Mouse (Mus musculus) kidney, embryonic 14.5 days (tissue): ENCODE results near the gene Prdx4. TPM values are rescaled to one million over a fixed set of nuclear protein-coding genes. Genes with fewer than 3 reads are reported as not detected.
"Not testable (repeated sequence)": the region's sequence is repeated elsewhere in the genome, so short reads cannot be mapped to it uniquely, and the experiment has no call there.

Experiments used
- ATAC-seq: fragments of 200-750 bp; cut with Nextera tagmentation; 2 replicates; pipeline ENCODE4 v1.8.0; 2017; ENCODE audit warnings: moderate number of reproducible peaks, mild to moderate bottlenecking, moderate TSS enrichment, moderate library complexity; ENCODE audit not compliant: low FRiP score, low TSS enrichment
- H3K27ac ChIP-seq: fragments of 300-500 bp; sonication (generic); 2 replicates; pipeline ENCODE4 v1.5.1; 2014; ENCODE audit warnings: low read depth, mild to moderate bottlenecking, low read length, moderate library complexity, mixed read lengths
- H3K27me3 ChIP-seq: fragments of 300-500 bp; sonication (generic); 2 replicates; pipeline ENCODE4 v1.6.1; 2014; ENCODE audit warnings: mild to moderate bottlenecking, low read length; ENCODE audit not compliant: control insufficient read depth, insufficient read depth
- H3K36me3 ChIP-seq: fragments of 300-500 bp; sonication (generic); 2 replicates; pipeline ENCODE4 v1.6.1; 2014; ENCODE audit warnings: low read length, mixed read lengths; ENCODE audit not compliant: control insufficient read depth, insufficient read depth
- H3K4me1 ChIP-seq: fragments of 300-500 bp; sonication (generic); 2 replicates; pipeline ENCODE4 v1.6.1; 2014; ENCODE audit warnings: low read length, mixed read lengths; ENCODE audit not compliant: control insufficient read depth, insufficient read depth
- H3K4me2 ChIP-seq: fragments of 300-500 bp; sonication (generic); replicated peaks from 2 replicates; pipeline ENCODE4 v1.6.1; 2014; ENCODE audit warnings: low read depth, mild to moderate bottlenecking, low read length
- H3K4me3 ChIP-seq: fragments of 300-500 bp; sonication (generic); 2 replicates; pipeline ENCODE4 v1.5.1; 2014; ENCODE audit warnings: mild to moderate bottlenecking, low read length
- H3K9ac ChIP-seq: fragments of 300-500 bp; sonication (generic); 2 replicates; pipeline ENCODE4 v1.6.1; 2014; ENCODE audit warnings: low read depth, mild to moderate bottlenecking, low read length, moderate library complexity
- H3K9me3 ChIP-seq: fragments of 300-500 bp; sonication (generic); 2 replicates; pipeline ENCODE4 v1.6.1; 2016; ENCODE audit warnings: low read length; ENCODE audit not compliant: control insufficient read depth
- WGBS: fragments of 180-500 bp; shearing (Covaris S2); extraction: QIAGEN DNeasy Blood & Tissue Kit; methylation state at CpG from one replicate; pipeline ENCODE4 v1.1.7; 2014; 5-methylcytosine and 5-hydroxymethylcytosine counted together
- polyA plus RNA-seq: library from polyadenylated mRNA; unstranded; fragments of >200 nt; fragmentation: Nextera tagmentation; extraction: Ambion mirVana; gene quantifications from 2 replicates; pipeline ENCODE4 v1.2.1, GENCODE M21; 2014

Prdx4 gene
- polyA plus RNA-seq, result 302 and 365 TPM in 2 replicates

GRCm38 (mm10) chrX:155340654-155341053, at the start of gene Prdx4:
TSS of gene Prdx4 (minus strand) at chrX:155340754.
- no peak for ATAC-seq
- H3K9ac ChIP-seq, result no peak within 1 kb of the TSS
- no peak within 1 kb of the TSS for H3K4me2 ChIP-seq
- H3K36me3 ChIP-seq, result no peaks in the 10 kb centered on the region
- no peaks in the 10 kb centered on the region for H3K27me3 ChIP-seq
- no peaks in the 10 kb centered on the region for H3K4me1 ChIP-seq
- H3K4me3 ChIP-seq, result no peak within 1 kb of the TSS
- H3K27ac ChIP-seq, result no peak within 1 kb of the TSS
- H3K9me3 ChIP-seq, result no peaks in the 10 kb centered on the region

GRCm38 (mm10) chrX:155376538-155376937, 36.0 kb upstream of the Prdx4 start:
- Histone ChIP-seq H3K4me1 (no peaks in the 10 kb centered on the region), H3K4me2 (no peak overlapping the region), H3K4me3 (no peak overlapping the region), H3K36me3 (no peaks in the 10 kb centered on the region), H3K9me3 (no peaks in the 10 kb centered on the region), H3K27me3 (no peaks in the 10 kb centered on the region), H3K9ac (no peak overlapping the region), H3K27ac (no peak overlapping the region)
- no peak for ATAC-seq
- 19% methylated on average over 2 of the region's 2 CpGs for WGBS

- no peak overlapping the region for H3K4me2 ChIP-seq
- no peak overlapping the region for H3K27ac ChIP-seq
- no peaks in the 10 kb centered on the region for H3K9me3 ChIP-seq
- H3K4me1 ChIP-seq, result no peaks in the 10 kb centered on the region
- no peaks in the 10 kb centered on the region for H3K36me3 ChIP-seq
- H3K27me3 ChIP-seq, result no peaks in the 10 kb centered on the region
- no peak for ATAC-seq
- no peak overlapping the region for H3K4me3 ChIP-seq
- H3K9ac ChIP-seq, result no peak overlapping the region
- WGBS, result 32% methylated on average over 1 of the region's 1 CpGs
These were observed 34.9 kb upstream of the Prdx4 start for GRCm38 (mm10) chrX:155375458-155375857.

GRCm38 (mm10) chrX:155370110-155370509, 29.6 kb upstream of the Prdx4 start:
- H3K36me3 ChIP-seq, H3K9ac ChIP-seq, H3K4me2 ChIP-seq, H3K9me3 ChIP-seq, H3K4me1 ChIP-seq, H3K27me3 ChIP-seq, ATAC-seq, H3K4me3 ChIP-seq, H3K27ac ChIP-seq: not testable (repeated sequence)
- 62% methylated on average over 3 of the region's 3 CpGs for whole genome bisulfite sequencing

- no peak for ATAC-seq
- Histone ChIP-seq H3K4me1 (no peaks in the 10 kb centered on the region), H3K9me3 (no peaks in the 10 kb centered on the region), H3K27ac (no peak overlapping the region), H3K4me3 (no peak overlapping the region), H3K4me2 (no peak overlapping the region), H3K36me3 (no peaks in the 10 kb centered on the region), H3K9ac (no peak overlapping the region), H3K27me3 (no peaks in the 10 kb centered on the region)
- WGBS, result 52% methylated on average over 2 of the region's 2 CpGs
These were observed 24.5 kb upstream of the Prdx4 start for GRCm38 (mm10) chrX:155365095-155365494.

GRCm38 (mm10) chrX:155346249-155346648, 5.7 kb upstream of the Prdx4 start:
- Histone ChIP-seq H3K4me1 (no peaks in the 10 kb centered on the region), H3K27me3 (no peaks in the 10 kb centered on the region), H3K36me3 (no peaks in the 10 kb centered on the region), H3K9ac (no peak overlapping the region), H3K27ac (no peak overlapping the region), H3K4me2 (no peak overlapping the region), H3K4me3 (no peak overlapping the region), H3K9me3 (no peaks in the 10 kb centered on the region)
- no peak for ATAC-seq
- 86% methylated on average over 2 of the region's 2 CpGs for WGBS

- H3K9me3 ChIP-seq, result no peaks in the 10 kb centered on the region
- H3K27me3 ChIP-seq, result no peaks in the 10 kb centered on the region
- 22% methylated on average over 49 of the region's 49 CpGs for WGBS
- H3K27ac ChIP-seq, result peak overlapping the region; percentile 69; the same call in 1 of the 2 replicates
- peak overlapping the region; percentile 42 for H3K4me2 ChIP-seq
- ATAC-seq, result peak; percentile 99
- no peaks in the 10 kb centered on the region for H3K4me1 ChIP-seq
- H3K9ac ChIP-seq, result peak overlapping the region; percentile 67
- peak overlapping the region; percentile 55 for H3K4me3 ChIP-seq
- no peaks in the 10 kb centered on the region; the same call in 1 of the 2 replicates for H3K36me3 ChIP-seq
These were observed 2.4 kb downstream of the Prdx4 start for GRCm38 (mm10) chrX:155337905-155338721.

GRCm38 (mm10) chrX:155337567-155337904, 3.0 kb downstream of the Prdx4 start:
- ATAC-seq, result no peak
- H3K4me2 ChIP-seq, result peak overlapping the region; percentile 42
- peak overlapping the region; percentile 69; the same call in 1 of the 2 replicates for H3K27ac ChIP-seq
- H3K4me1 ChIP-seq, result no peaks in the 10 kb centered on the region
- peak overlapping the region; percentile 55 for H3K4me3 ChIP-seq
- H3K9ac ChIP-seq, result peak overlapping the region; percentile 67
- WGBS, result 36% methylated on average over 7 of the region's 7 CpGs
- no peaks in the 10 kb centered on the region for H3K9me3 ChIP-seq
- peaks cover 6% of the 10 kb centered on the region; the same call in 1 of the 2 replicates for H3K36me3 ChIP-seq
- no peaks in the 10 kb centered on the region for H3K27me3 ChIP-seq

- H3K9ac ChIP-seq, result no peak overlapping the region
- 0 out of 2 replicates have a peak, but pooled peaks have one; percentile 62 for ATAC-seq
- WGBS, result 44% methylated on average over 4 of the region's 4 CpGs
These were observed 22.5 kb downstream of the Prdx4 start for GRCm38 (mm10) chrX:155318005-155318404.

More at GRCm38 (mm10) chrX:155318005-155318404, 22.5 kb downstream of the Prdx4 start:
- H3K9me3 ChIP-seq, result no peaks in the 10 kb centered on the region
- no peaks in the 10 kb centered on the region for H3K27me3 ChIP-seq
- H3K36me3 ChIP-seq, result no peaks in the 10 kb centered on the region
- no peaks in the 10 kb centered on the region for H3K4me1 ChIP-seq
- H3K27ac ChIP-seq, result no peak overlapping the region
- no peak overlapping the region for H3K4me2 ChIP-seq
- no peak overlapping the region for H3K4me3 ChIP-seq
